Mouse (Mus musculus) brain, embryonic 14.5 days (tissue): ENCODE data around the gene Fbxl7. TPM values are rescaled to one million over a fixed set of nuclear protein-coding genes. Genes with fewer than 3 reads are reported as not detected.

ENCODE experiments used
- DNase-seq: peaks from one replicate; pipeline ENCODE4 v3.0.0-alpha.2; 2011; ENCODE audit warnings: low read depth
- CTCF ChIP-seq: fragments of 200-500 bp; IDR thresholded peaks from 2 replicates; pipeline ENCODE4 v1.5.1; 2012; ENCODE audit warnings: inconsistent platforms, mild to moderate bottlenecking, moderate library complexity, borderline replicate concordance; ENCODE audit not compliant: insufficient read depth, insufficient read length; ENCODE audit errors: extremely low read depth
- POLR2A ChIP-seq: fragments of 200-500 bp; IDR thresholded peaks from 2 replicates; pipeline ENCODE4 v1.6.1; 2012; ENCODE audit warnings: mild to moderate bottlenecking, inconsistent platforms, borderline replicate concordance; ENCODE audit not compliant: poor library complexity, insufficient read depth, insufficient read length, severe bottlenecking; ENCODE audit errors: extremely low read depth
- polyA plus RNA-seq: library from polyadenylated mRNA; depleted of rRNA; stranded (reverse); fragments of >200 nt; gene quantifications from 2 replicates; pipeline ENCODE4 v1.2.3, GENCODE M21; 2012

Gene Fbxl7
- polyA plus RNA-seq, 1 experiment, result 15.6 TPM

DNA sequence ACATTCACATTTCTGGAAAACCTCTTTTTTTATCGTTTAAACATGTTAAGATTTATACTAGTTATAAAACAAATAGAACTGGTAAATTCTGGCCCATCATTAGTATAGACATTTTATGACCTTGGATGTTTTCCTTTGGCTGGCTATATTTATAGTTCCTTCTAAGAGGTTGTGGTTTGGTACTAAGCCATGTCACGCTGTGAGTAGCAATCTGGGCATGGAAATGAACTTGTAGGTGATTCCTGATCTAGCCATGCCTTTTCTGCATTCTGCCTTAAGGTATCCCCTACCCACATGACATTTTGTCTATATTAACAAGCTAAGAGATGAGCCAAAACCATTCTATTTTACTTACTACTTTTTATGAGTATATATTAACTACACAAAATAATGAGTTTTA, 329.3 kb downstream of the Fbxl7 start:
- no peak for TF ChIP-seq POLR2A
- no peak for DNase-seq

DNA sequence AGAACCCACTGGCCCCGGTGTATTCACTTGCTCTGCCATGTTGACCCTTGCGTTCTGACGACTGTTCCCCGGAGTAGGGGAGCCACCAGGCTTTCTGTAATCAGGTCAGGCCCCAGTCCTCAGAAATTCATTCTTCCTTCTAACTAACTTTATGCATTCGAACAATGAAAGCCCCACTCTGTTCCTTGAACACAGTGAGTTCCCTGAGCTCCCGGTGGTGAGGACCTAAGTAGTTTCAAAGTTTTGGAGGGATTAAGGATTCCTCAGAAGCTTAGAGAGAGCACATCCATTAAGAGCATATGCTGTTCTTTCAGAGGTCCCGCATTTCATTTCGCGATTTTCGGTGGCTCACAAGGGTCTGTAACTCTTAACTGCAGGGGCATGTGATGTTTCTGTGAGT, 341.8 kb downstream of the Fbxl7 start:
- DNase-seq, result peak; percentile 4
- no peak for TF ChIP-seq POLR2A

DNA sequence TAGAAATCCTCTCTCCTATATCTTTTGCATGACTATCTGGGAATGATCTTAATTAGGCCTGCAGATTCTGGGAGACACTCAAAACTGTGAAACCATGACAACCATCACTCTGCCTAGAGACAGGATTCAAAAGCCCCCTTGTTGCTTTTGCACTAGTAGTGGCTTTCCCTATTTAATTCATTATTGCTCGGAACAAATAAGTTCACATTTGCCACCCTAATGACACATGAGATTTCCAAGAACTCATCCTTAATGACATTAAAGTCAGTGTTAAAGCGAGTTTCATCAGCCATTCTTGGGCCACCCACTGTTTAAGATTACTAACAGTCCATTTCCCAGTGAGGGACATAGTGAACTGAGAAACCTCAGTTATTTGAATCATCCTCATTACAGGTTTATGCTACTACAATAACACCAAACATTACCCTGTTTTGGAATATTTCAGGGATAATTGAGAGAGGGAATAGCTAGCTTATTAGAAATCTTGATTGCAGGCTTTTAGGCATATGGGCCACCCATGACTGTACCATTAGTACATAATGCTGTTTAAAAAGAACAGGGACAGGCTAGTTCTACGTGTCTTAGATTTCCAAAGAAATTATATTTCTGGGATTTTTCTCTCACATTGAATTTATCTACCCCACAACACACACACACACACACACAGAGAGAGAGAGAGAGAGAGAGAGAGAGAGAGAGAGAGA, 361.2 kb downstream of the Fbxl7 start:
- TF ChIP-seq CTCF, result no peak
- no peak for TF ChIP-seq POLR2A
- DNase-seq, result peak; percentile 83

DNA sequence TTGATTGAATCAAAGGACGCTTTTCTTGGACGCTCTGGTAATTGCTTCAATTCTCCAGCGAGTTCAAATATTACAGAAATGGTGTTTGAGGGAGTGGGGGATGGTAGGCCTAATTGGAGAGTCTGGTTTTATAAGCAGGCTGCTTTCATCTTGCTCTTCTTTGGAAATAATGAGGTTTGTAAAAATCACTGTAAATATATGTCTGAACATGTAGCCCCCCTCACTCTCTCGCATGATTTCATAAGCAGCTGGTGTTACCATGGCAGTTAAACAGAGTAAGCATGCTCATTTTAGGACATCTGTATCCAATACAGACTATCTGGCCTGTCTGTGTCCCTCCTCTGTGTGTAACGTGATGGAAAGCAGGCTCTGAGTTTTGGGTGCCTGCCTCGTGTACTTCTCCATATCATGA, 376.2 kb downstream of the Fbxl7 start:
- TF ChIP-seq CTCF (no peak), POLR2A (no peak)
- peak; percentile 82 for DNase-seq

DNA sequence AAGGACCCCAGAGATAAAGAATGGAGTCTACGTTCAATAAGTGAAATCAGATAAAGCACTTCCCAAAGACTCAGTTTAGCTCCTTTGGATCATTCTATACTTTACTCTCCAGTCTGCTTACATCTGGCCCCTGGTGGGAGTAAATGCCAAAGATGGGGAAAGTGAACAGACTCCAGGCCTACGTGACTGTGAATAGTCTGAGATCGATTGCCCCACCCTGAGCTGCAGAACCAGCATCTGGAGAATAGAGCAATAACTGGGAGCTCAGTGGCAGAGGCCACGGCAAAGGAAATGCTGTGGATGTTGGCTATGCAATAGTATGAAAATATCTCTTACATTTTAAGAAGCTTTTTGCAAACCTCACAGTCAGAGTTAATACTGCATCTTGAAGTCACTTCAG, 394.4 kb downstream of the Fbxl7 start:
- TF ChIP-seq POLR2A (no peak), CTCF (no peak)
- no peak for DNase-seq
